Mouse (Mus musculus): Measurements from ENCODE around the gene Ceacam14. TPM values are rescaled to one million over a fixed set of nuclear protein-coding genes. Genes with fewer than 3 reads are reported as not detected.

Ceacam14 gene
- polyA plus RNA-seq (2012; ENCODE audit: insufficient read depth, insufficient read length, low replicate concordance, missing spikeins): not detected in 2 replicates

DNA sequence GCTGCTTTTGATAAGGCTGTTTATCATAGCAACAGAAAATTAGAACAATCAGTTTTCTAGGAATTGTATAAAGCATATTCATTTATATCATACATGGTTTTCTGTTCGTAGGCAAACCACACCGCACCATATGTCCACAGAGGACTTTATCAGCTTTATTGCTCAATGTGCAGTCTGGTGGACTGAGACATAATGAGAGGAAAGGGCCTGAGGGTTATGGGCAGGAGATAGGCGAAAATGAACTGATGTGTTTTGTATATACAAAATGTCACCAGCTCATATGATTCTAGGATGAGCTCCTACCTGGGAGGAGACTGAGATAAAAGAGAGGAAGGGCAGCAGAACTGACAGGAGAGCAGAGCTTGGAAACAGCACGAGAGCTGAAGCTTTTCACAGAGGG lies at the start of gene Ceacam14:
Gene Ceacam14, plus strand, starts transcription at position 301 of the 400 bp plus-strand sequence.
- Histone ChIP-seq H3K4me3 (ENCODE audit: insufficient read depth, low read depth, low read length) (no peak within 1 kb of the TSS), H3K4me1 (ENCODE audit: control insufficient read depth, insufficient read depth, low read length) (no peaks in the 10 kb centered on the region), H3K27ac (ENCODE audit: insufficient read depth, low read depth, low read length) (no peak within 1 kb of the TSS)
- TF ChIP-seq POLR2A (IDR thresholded peaks at IDR 0.05; ENCODE audit: insufficient read depth, low read depth, low read length) (no peak), CTCF (IDR thresholded peaks at IDR 0.05; ENCODE audit: insufficient read depth, low read depth, low read length) (no peak)
- WGBS: 63% methylated on average over 4 of the region's 4 CpGs

Other genes with a start within 250 kb of the Ceacam14 start
- gene Ceacam5, start 99.4 kb upstream of the Ceacam14 start, polyA plus RNA-seq (2012; ENCODE audit: insufficient read depth, insufficient read length, low replicate concordance, missing spikeins): not detected in 2 replicates
- gene Gm5155, start 59.1 kb downstream of the Ceacam14 start, polyA plus RNA-seq (2012; ENCODE audit: insufficient read depth, insufficient read length, low replicate concordance, missing spikeins): not detected in 2 replicates
- gene Ceacam11, start 159.5 kb downstream of the Ceacam14 start, polyA plus RNA-seq (2012; ENCODE audit: insufficient read depth, insufficient read length, low replicate concordance, missing spikeins): not detected in 2 replicates
- not detected in 2 replicates for gene Ceacam13, start 197.3 kb downstream of the Ceacam14 start, polyA plus RNA-seq (2012; ENCODE audit: insufficient read depth, insufficient read length, low replicate concordance, missing spikeins)

All from olfactory bulb, adult 2 months (tissue).